Mouse (Mus musculus) adrenal gland, postnatal 10 days (tissue): Measurements from ENCODE around the gene Slc18b1. TPM values are rescaled to one million over a fixed set of nuclear protein-coding genes. Genes with fewer than 3 reads are reported as not detected.

Experiments used
- DNase-seq: peaks from one replicate; pipeline ENCODE4 v3.0.0; 2021; ENCODE audit warnings: mixed read lengths
- total RNA-seq, 2 experiments: library from RNA; stranded (reverse); gene quantifications; 2 replicates each; pipeline ENCODE4 v1.2.3; 2021

Slc18b1 gene
- total RNA-seq, 2 experiments from 2014 or later = 24.8 to 34.7 TPM

- DNase-seq = no peak
Observed at GRCm38 (mm10) chr10:23806201-23806600, 9.4 kb downstream of the Slc18b1 start.

- DNase-seq = peak; percentile 86
Observed at GRCm38 (mm10) chr10:23811635-23812437, 15.1 kb downstream of the Slc18b1 start.

GRCm38 (mm10) chr10:23812438-23812759 lies 15.6 kb downstream of the Slc18b1 start:
- DNase-seq = no peak

GRCm38 (mm10) chr10:23812852-23813766 lies 16.3 kb downstream of the Slc18b1 start:
- DNase-seq = no peak

GRCm38 (mm10) chr10:23815168-23815567 lies 18.4 kb downstream of the Slc18b1 start:
- peak; percentile 88 for DNase-seq

- DNase-seq = no peak
Observed at GRCm38 (mm10) chr10:23816241-23816640, 19.5 kb downstream of the Slc18b1 start.

GRCm38 (mm10) chr10:23826516-23826915 lies 29.7 kb downstream of the Slc18b1 start:
- DNase-seq = peak; percentile 18

GRCm38 (mm10) chr10:23836003-23836964 lies 39.5 kb downstream of the Slc18b1 start:
- DNase-seq = no peak

GRCm38 (mm10) chr10:23837115-23837514 lies 40.3 kb downstream of the Slc18b1 start:
- DNase-seq = no peak

- DNase-seq = no peak
Observed at GRCm38 (mm10) chr10:23838910-23839309, 42.1 kb downstream of the Slc18b1 start.

GRCm38 (mm10) chr10:23839368-23839767 lies 42.6 kb downstream of the Slc18b1 start:
- DNase-seq = no peak

GRCm38 (mm10) chr10:23840496-23840895 lies 43.7 kb downstream of the Slc18b1 start:
- no peak for DNase-seq

- peak; percentile 51 for DNase-seq
Observed at GRCm38 (mm10) chr10:23851228-23851912, 54.6 kb downstream of the Slc18b1 start, which contains the start of gene Vnn3. Gene Vnn3, plus strand, starts transcription at chr10:23851462.

- DNase-seq = no peak
Observed at GRCm38 (mm10) chr10:23852096-23852495, 55.3 kb downstream of the Slc18b1 start.

GRCm38 (mm10) chr10:23864362-23865312 lies 67.9 kb downstream of the Slc18b1 start:
- no peak for DNase-seq

Other genes with a start within 250 kb of the Slc18b1 start
- 100 to 1,000 TPM; 477 to 532 TPM for gene Rps12, start 9.7 kb upstream of the Slc18b1 start, total RNA-seq
- 10 to 100 TPM; 23.1 to 37.7 TPM for gene Vnn3, start 54.5 kb downstream of the Slc18b1 start, total RNA-seq
- gene Vnn1, start 97.7 kb downstream of the Slc18b1 start, total RNA-seq = 10 to 100 TPM; 23.2 to 27.0 TPM
- gene Taar1, start 123.4 kb downstream of the Slc18b1 start, total RNA-seq = not detected
- not detected for gene Taar2, start 141.6 kb downstream of the Slc18b1 start, total RNA-seq
- not detected for gene Taar3, start 152.6 kb downstream of the Slc18b1 start, total RNA-seq
- gene Taar4, start 163.5 kb downstream of the Slc18b1 start, total RNA-seq = not detected
- not detected for gene Taar5, start 173.7 kb downstream of the Slc18b1 start, total RNA-seq
- not detected for gene Taar6, start 188.7 kb downstream of the Slc18b1 start, total RNA-seq
- gene Taar7a, start 196.5 kb downstream of the Slc18b1 start, total RNA-seq = not detected
- gene Taar7b, start 203.0 kb downstream of the Slc18b1 start, total RNA-seq = not detected
- gene Taar7d, start 230.2 kb downstream of the Slc18b1 start, total RNA-seq = not detected
- not detected for gene Taar7e, start 240.6 kb downstream of the Slc18b1 start, total RNA-seq